Mouse (Mus musculus) embryo, embryonic 10.5 days (tissue): Measurements from ENCODE around the gene Herc1.

Experiments used
- DNase-seq: peaks from one replicate; pipeline ENCODE4 v3.0.0-alpha.2; 2015; ENCODE audit warnings: low spot score

The Herc1 gene

GRCm38 (mm10) chr9:66501248-66501647, 151.0 kb downstream of the Herc1 start:
- DNase-seq, result no peak

- no peak for DNase-seq
These were observed 153.7 kb downstream of the Herc1 start for GRCm38 (mm10) chr9:66503879-66504411.

DNA sequence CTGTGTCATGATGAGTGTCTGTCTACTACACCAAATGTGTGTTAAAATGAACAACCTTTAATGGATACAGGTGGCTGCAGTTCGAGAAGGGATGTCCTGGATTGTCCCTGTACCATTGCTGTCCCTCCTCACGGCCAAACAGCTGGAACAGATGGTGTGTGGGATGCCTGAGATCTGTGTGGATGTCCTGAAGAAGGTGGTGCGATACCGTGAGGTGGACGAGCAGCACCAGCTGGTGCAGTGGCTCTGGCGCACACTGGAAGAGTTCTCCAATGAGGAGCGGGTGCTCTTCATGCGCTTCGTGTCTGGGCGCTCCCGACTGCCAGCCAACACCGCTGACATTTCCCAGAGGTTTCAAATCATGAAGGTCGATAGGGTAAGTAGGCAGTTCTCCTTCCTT, 154.3 kb downstream of the Herc1 start:
- no peak for DNase-seq

- no peak for DNase-seq
These were observed 155.1 kb downstream of the Herc1 start for GRCm38 (mm10) chr9:66505141-66505917.

GRCm38 (mm10) chr9:66506011-66506410, 155.8 kb downstream of the Herc1 start:
- DNase-seq, result peak; percentile 79

DNA sequence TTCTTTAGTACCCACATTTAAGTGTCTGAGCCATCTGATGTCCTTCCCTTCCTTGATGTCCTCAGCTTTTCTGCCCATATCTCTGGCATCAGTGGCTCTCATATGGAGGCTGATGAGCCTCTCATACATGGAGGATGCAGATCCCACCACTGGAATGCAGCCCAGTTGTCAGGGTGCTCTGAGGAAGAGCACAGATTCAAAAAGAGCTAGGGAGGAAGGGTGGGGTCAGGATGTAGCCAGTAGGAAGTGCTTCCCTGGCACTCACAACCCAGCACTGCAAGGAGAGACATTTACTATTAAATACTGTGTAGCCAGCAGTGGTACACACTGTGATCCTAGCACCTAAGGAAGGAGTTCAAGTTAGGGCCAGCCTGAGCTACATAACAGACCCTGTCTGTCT, 156.2 kb downstream of the Herc1 start:
- no peak for DNase-seq

GRCm38 (mm10) chr9:66507684-66508083, 157.4 kb downstream of the Herc1 start:
- DNase-seq, result no peak

DNA sequence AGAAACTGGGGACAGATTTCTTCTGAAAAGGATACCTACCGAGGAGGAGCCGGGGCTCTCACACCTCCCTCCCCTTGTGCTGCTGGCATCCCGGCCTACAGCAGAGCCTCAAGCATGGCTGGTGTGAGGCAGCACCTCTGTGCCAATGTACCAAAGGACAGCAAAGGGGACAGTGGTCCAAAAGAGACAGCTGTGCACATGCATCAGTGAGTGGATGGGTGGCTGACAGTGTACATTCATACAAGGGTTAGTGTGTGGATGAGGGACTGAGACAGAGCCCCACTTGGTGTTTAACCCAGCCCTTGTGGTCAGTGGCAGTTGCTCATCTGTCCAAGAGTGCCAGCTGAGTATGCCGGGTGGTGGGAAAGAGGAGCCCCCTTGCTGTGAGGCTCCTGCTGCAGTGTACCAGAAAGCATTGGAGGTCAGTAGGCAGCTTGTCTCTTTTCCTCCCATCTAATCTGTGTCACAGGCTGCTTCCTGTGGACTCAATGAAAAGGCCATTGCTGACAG, 158.7 kb downstream of the Herc1 start:
- DNase-seq, result no peak

- no peak for DNase-seq
These were observed 160.1 kb downstream of the Herc1 start for GRCm38 (mm10) chr9:66510351-66510841.

DNA sequence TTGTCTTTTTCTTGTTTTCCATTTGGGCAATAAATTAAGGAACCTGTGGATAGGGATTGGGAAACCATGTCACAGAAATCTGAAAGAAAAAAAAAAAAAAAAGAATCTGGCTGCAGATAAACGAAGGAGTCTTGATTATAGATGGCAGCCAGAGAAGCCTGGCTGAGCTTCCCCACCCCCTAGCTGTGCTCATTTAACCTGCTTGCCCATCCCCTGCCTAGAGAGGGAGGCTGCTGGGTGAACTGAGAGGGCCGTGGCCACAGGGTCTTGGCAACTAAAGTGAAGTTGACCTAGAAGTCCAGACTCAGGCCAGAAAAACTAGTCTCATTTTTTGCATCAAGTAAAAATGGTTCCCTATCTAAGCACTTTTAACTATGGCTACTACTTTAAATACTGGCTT, 160.7 kb downstream of the Herc1 start:
- DNase-seq, result no peak

GRCm38 (mm10) chr9:66511580-66512350, 161.5 kb downstream of the Herc1 start:
- DNase-seq, result peak; percentile 93

- DNase-seq, result peak; percentile 92
These were observed 162.1 kb downstream of the Herc1 start for GRCm38 (mm10) chr9:66512351-66512671.

GRCm38 (mm10) chr9:66513150-66513549, 162.9 kb downstream of the Herc1 start:
- peak; percentile 50 for DNase-seq

DNA sequence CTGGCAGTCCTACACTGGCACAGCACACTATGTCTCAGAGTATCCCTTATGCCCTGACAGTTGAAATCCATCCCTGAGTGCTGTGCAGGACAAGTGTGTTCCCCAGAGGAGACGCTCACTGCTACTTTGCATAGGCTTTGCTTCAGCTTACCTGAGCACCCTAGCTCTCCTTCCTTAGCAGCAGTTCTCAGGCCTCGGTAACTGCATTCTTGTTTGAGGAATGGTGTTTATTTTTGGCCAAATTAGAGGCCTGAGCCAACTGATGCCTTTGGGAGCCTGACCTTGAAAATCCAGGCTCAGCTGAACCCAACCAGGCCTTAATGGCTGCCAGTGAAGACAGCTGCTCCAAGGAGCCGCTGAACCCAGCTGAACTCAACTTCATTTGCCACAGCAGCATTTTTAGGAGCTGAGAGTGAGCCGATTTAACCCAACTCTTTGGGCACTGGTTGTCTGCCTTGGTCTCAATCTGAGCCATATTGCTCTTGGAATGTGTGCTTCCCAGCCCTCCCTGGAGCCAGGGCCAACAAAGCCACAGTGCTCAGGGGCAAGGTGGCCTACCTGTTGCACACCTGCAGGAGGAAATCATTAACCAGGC, 163.5 kb downstream of the Herc1 start:
- no peak for DNase-seq

- peak; percentile 36 for DNase-seq
These were observed 164.1 kb downstream of the Herc1 start, which contains the start of gene Fbxl22 for GRCm38 (mm10) chr9:66514256-66514770. Gene Fbxl22 (minus strand): TSS chr9:66514593.

DNA sequence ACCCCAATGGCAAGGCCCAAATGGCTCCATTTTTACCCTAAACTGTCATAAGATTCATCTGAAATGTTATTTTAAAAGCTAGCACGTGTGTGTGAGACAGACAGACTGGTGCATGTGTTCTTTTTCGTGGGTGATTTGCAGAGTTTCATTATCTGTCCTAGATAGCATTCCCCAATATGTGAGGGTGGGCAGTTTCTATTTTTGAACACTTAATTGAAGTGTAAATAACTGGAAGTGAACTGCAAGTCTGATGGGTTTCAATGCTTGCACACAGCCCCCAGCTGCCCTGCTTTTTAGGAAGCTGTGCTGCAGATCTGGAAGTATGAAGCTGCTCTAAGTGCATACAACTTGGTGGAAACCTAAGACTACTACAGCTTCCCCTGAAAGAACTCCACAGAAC, 164.9 kb downstream of the Herc1 start:
- no peak for DNase-seq

DNA sequence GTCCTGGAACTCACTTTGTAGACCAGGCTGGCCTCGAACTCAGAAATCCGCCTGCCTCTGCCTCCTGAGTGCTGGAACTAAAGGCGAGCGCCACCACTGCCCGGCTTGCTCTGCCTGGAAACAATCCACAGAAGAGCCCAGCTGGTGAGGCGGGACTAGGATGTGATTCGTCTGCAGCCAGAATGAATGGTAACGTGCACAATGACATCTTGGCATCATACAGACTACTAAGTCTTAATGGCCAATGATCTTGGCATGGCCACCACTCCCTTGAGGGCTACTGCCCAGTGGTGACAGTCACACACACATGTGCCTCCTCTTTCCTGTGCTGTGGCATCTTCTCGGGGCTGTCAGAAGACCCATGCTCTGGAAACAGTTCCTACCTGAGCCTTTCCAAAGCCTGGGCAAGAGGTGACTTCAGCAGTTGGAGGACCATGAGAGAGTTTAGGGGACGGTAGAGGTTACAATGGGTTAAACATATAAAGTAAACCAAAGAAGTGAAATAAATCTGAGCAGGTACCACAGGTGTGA, 165.5 kb downstream of the Herc1 start:
- DNase-seq, result no peak

DNA sequence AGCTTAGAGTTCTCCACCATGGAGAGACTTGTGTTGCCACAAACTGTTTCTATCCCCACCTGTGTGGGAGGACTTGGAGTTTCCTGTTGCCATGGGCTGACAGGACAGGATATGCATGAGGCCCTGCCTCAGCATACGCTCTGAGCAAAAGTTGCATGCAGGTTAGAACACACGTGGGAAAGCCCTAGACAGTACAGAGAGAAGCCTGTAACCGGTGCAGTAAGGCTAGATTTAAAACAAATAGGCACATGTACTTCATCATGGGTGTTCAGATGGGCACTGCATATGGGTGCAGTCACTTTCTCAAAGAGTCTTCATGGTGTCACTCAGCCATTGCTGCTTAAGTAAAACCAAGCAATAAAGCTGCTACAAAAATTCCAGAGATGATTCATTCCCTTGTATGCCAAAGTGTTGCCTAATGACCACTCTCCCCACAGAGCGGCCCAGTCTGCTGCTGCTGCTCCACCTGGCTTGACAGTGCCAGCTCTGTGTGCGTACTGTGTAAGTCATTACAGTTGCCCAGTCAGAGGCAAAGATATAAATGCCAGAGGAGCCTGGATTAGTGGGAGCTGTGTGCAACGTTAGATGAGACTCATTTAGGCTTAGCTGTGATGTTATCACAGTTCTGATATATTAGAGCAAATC, 166.2 kb downstream of the Herc1 start:
- DNase-seq, result no peak

DNA sequence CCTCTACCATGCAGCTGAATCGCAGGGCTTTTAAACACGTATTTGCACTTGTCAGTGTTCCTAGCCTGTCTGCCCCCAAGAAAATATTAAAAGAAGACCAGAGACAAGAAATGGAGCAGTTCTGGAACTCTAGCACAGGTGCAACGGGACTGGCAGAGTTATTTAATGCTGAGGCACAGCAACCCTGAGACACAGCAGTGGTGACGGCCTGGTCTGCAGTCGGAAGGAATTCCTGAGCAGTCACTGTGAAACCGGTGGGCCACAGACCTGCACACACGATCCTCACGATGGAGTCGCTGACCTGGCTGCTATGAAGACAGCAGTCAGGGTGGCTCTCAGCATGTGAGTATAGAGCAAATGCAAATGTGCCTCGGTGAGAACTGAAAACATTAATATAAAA, 167.5 kb downstream of the Herc1 start:
- DNase-seq, result no peak

GRCm38 (mm10) chr9:66518251-66518650, 168.0 kb downstream of the Herc1 start:
- DNase-seq, result no peak

- DNase-seq, result no peak
These were observed 168.7 kb downstream of the Herc1 start for GRCm38 (mm10) chr9:66518901-66519300.
